Mouse (Mus musculus) stomach, postnatal 0 days (tissue): Measurements from ENCODE around the gene Robo2.

Source experiments
- CTCF ChIP-seq: IDR thresholded peaks from 2 replicates; pipeline ENCODE4 v1.5.1; 2016; ENCODE audit warnings: antibody characterized with exemption, low read depth, mild to moderate bottlenecking, moderate library complexity
- EP300 ChIP-seq: optimal IDR thresholded peaks from 2 replicates; pipeline ENCODE3; 2016; ENCODE audit warnings: antibody characterized with exemption

GRCm38 (mm10) chr16:74065958-74066357 lies 345.7 kb downstream of the Robo2 start:
- TF ChIP-seq CTCF = no peak
- TF ChIP-seq EP300 = no peak
